Mouse (Mus musculus) testis, adult 2 months (tissue): ENCODE measurements at regions not wholly inside any gene's neighbourhood (a gene's known extent, or its start where the extent isn't known, plus 50 kb on each side); places are given as distances from the start of the nearest gene placed in this dataset.

Experiments
- CTCF ChIP-seq: fragments of 200-500 bp; IDR thresholded peaks from 2 replicates; pipeline ENCODE4 v1.5.1; 2012; ENCODE audit warnings: low read depth, mild to moderate bottlenecking, inconsistent platforms, low read length, moderate library complexity; ENCODE audit not compliant: control insufficient read depth, insufficient read depth, insufficient replicate concordance
- POLR2A ChIP-seq: fragments of 200-500 bp; IDR thresholded peaks from 2 replicates; pipeline ENCODE4 v1.6.1; 2012; ENCODE audit warnings: low read depth, mild to moderate bottlenecking, inconsistent platforms, low read length, moderate library complexity; ENCODE audit not compliant: control insufficient read depth

DNA sequence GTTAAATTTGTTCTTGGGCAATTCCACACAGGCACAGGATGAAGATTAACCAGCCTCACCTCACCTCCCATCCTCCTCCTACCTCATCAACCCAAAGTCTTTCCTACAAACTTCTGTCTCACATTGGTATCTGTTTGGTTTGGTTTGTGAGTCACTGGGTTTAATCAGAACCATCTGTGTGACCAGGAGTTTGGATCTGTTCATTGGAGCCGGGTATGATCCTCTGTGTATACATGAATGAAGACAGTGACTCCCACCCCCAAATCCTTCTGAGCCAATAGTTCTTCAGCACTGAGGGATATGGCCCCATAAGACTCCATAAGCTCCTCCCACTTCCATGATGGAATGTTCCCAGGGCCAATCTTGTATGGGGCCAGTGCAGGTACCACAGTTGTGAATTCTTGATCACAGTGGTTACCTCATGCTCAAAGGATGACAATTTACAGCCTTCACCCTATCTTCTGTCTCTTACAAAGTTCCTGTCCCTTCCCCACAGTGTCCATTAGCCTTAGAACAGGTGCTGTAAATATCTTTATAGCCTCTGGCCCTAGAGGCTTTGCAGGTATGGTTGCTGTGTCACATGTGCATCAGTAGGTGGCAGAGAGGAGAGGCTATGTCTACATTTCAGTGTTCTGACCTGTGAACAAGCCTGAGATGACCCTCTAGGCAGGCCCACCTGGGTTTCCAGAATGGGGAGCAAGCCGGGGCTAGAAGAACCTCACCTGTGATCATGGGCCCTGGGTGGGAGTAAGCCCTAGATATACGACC lies 192.5 kb downstream of the Xxylt1 start:
- TF ChIP-seq POLR2A (no peak), CTCF (no peak)
